Comparison of ENCODE assay signal across 20 mouse cellular contexts in the genomic region with DNA sequence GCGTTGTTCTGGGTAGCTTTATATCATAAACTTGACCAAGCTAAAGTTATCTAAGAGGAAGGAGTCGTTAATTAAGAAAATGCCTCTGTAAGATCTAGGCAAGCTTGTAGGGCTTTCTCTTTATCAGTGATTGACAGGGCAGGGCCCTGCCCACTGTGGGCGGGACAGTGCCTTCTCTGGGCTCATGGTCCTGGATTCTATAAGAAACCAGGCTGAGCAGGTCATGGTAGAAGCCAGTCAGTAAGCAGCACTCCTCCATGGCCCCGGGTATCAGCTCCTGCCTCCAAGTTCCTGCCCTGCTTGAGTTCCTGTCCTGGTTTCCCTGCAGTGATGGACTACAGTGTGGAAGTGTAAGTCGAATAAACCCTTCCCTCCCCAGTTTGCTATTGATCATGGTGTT.
"Had no signal": no experiment of that assay in that cellular context is flagged by ENCODE, and none has a peak within 500 bp of the region (broad histone marks: within the 10 kb centered on the region; RNA-seq: fewer than 3 reads in every experiment).

No protein-coding gene starts in this region.

- DNase-seq: kidney, adult 8-10 months; kidney, postnatal 10 days; kidney, postnatal 36 days; left cerebral cortex, postnatal 4 days; lung, embryonic 14.5 days; retina, postnatal 1 day; right cerebral cortex, postnatal 25 days; thymus, adult 18-20 months; thymus, postnatal 36 days had no signal

- H3K36me3 ChIP-seq: midbrain, embryonic 15.5 days had no signal

- H3K4me3 ChIP-seq: kidney, embryonic 15.5 days; limb, embryonic 12.5 days; limb, embryonic 15.5 days; liver, embryonic 12.5 days; liver, embryonic 15.5 days; midbrain, embryonic 12.5 days; midbrain, embryonic 15.5 days; neural tube, embryonic 12.5 days; neural tube, embryonic 15.5 days had no signal

- H3K27ac ChIP-seq: kidney, embryonic 15.5 days; limb, embryonic 12.5 days; limb, embryonic 15.5 days; liver, embryonic 12.5 days; liver, embryonic 15.5 days; macrophage; midbrain, embryonic 12.5 days; midbrain, embryonic 15.5 days; neural tube, embryonic 12.5 days; neural tube, embryonic 15.5 days had no signal

- H3K9me3 ChIP-seq: kidney, embryonic 15.5 days; limb, embryonic 12.5 days; limb, embryonic 15.5 days; liver, embryonic 12.5 days; liver, embryonic 15.5 days; midbrain, embryonic 12.5 days; midbrain, embryonic 15.5 days; neural tube, embryonic 12.5 days; neural tube, embryonic 15.5 days had no signal

- H3K27me3 ChIP-seq: kidney, embryonic 15.5 days; limb, embryonic 12.5 days; limb, embryonic 15.5 days; liver, embryonic 12.5 days; liver, embryonic 15.5 days; midbrain, embryonic 15.5 days; neural tube, embryonic 12.5 days; neural tube, embryonic 15.5 days had no signal

- H3K4me2 ChIP-seq: kidney, embryonic 15.5 days; limb, embryonic 12.5 days; limb, embryonic 15.5 days; liver, embryonic 12.5 days; liver, embryonic 15.5 days; lung, embryonic 14.5 days; midbrain, embryonic 12.5 days; midbrain, embryonic 15.5 days; neural tube, embryonic 12.5 days; neural tube, embryonic 15.5 days had no signal

- H3K9ac ChIP-seq: kidney, embryonic 15.5 days; limb, embryonic 12.5 days; limb, embryonic 15.5 days; liver, embryonic 12.5 days; liver, embryonic 15.5 days; lung, embryonic 14.5 days; midbrain, embryonic 12.5 days; midbrain, embryonic 15.5 days; neural tube, embryonic 12.5 days; neural tube, embryonic 15.5 days had no signal

- H3K4me1 ChIP-seq: kidney, embryonic 15.5 days; limb, embryonic 12.5 days; limb, embryonic 15.5 days; liver, embryonic 12.5 days; liver, embryonic 15.5 days had no signal

- ATAC-seq: liver, embryonic 12.5 days; lung, postnatal 0 days; midbrain, embryonic 15.5 days had no signal
